Comparison of ENCODE assay signal across 28 mouse cellular contexts in the genomic region with DNA sequence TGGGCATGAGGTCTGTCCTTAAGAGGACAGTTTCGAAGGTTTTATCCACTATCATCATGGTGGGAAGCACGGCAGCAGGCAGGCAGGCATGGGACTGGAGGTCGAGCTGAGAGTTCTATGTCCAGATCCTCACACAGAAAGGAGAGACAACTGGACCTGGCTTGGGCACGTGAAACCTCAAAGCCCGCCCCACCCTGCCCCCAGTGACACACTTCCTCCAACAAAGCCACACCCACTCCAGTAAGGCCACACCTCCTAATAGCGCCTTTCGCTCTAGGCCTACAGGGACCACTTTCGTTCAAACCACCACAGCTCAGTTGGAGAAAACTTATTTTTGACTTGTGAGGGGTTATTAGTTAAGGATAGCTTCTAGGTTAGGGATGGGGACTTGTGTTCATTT. TPM values are rescaled to one million over a fixed set of nuclear protein-coding genes. Genes with fewer than 3 reads are reported as not detected.
DNase-seq lines count a peak whose midpoint lies in the region; ATAC-seq and TF ChIP-seq lines count a peak whose summit lies in the region.
"Had no signal": no experiment of that assay in that cellular context is flagged by ENCODE, and none has a peak within 500 bp of the region (broad histone marks: within the 10 kb centered on the region; RNA-seq: fewer than 3 reads in every experiment).

No protein-coding gene starts in this region.

- no peak for ATAC-seq in heart, embryonic 11.5 days (replicated peaks; ENCODE audit: insufficient number of reproducible peaks, low FRiP score, low TSS enrichment)
- ATAC-seq: CD4-positive, CD25-positive, alpha-beta regulatory T cell, adult 4 months; forebrain, embryonic 13.5 days; forebrain, embryonic 16.5 days; hindbrain, embryonic 16.5 days; intestine, embryonic 15.5 days had no signal

- DNase-seq in heart, adult 11 months: peak; percentile 50
- DNase-seq in thymus, postnatal 0 days (ENCODE audit: low spot score): peak; percentile 4
- DNase-seq in thymus, adult 18-20 months: no peak
- DNase-seq in ES-E14 (ENCODE audit: low read depth, low spot score): peak; percentile 31
- peak; percentile 74 for DNase-seq in ZHBTc4 (ENCODE audit: low read depth, low spot score)
- DNase-seq in left cerebral cortex, adult 8-10 months (ENCODE audit: low spot score in 2 of 2): no peak
- no peak for DNase-seq in kidney, postnatal 25 days
- DNase-seq: adrenal gland, adult 8-10 months; adrenal gland, postnatal 25 days; cerebellum, adult 11-12 months; cerebellum, adult 8-10 months; cerebellum, postnatal 10 days; cerebellum, postnatal 36 days; gastrocnemius, postnatal 10 days; gastrocnemius, postnatal 36 days; heart, postnatal 10 days; heart, postnatal 36 days had no signal

- no peak overlapping the region for H3K27ac ChIP-seq in heart, embryonic 11.5 days (ENCODE audit: low read depth, low read length)
- H3K27ac ChIP-seq in ES-E14 (ENCODE audit: insufficient read depth, low read depth, low read length, poor library complexity, severe bottlenecking): no peak overlapping the region
- H3K27ac ChIP-seq: forebrain, embryonic 10.5 days; forebrain, embryonic 13.5 days; heart, embryonic 15.5 days; hindbrain, embryonic 10.5 days; hindbrain, embryonic 13.5 days; intestine, embryonic 15.5 days had no signal

- H3K36me3 ChIP-seq in heart, embryonic 11.5 days (ENCODE audit: control insufficient read depth, insufficient read depth, low read length): no peaks in the 10 kb centered on the region
- no peaks in the 10 kb centered on the region for H3K36me3 ChIP-seq in ES-E14 (ENCODE audit: control insufficient read depth, insufficient read depth, low read length, poor library complexity, severe bottlenecking)
- H3K36me3 ChIP-seq: forebrain, embryonic 10.5 days; heart, embryonic 12.5 days; heart, embryonic 15.5 days; hindbrain, embryonic 10.5 days; hindbrain, embryonic 13.5 days; intestine, embryonic 15.5 days had no signal

- no peaks in the 10 kb centered on the region for H3K9me3 ChIP-seq in heart, embryonic 11.5 days (replicated peaks; ENCODE audit: control insufficient read depth, low read length)
- H3K9me3 ChIP-seq in ES-E14 (ENCODE audit: control insufficient read depth, insufficient read depth, low read depth, low read length): no peaks in the 10 kb centered on the region
- H3K9me3 ChIP-seq: forebrain, embryonic 10.5 days; forebrain, embryonic 13.5 days; heart, embryonic 12.5 days; heart, embryonic 15.5 days; hindbrain, embryonic 10.5 days; hindbrain, embryonic 13.5 days; intestine, embryonic 15.5 days had no signal

- 87% methylated on average over 8 of the region's 8 CpGs for WGBS in heart, embryonic 11.5 days (ENCODE audit: insufficient replicate concordance)

- H3K4me1 ChIP-seq in heart, embryonic 11.5 days (ENCODE audit: control insufficient read depth, insufficient read depth, low read length): no peaks in the 10 kb centered on the region
- H3K4me1 ChIP-seq in ES-E14 (ENCODE audit: control insufficient read depth in 2 of 2, insufficient read depth in 2 of 2, low read length in 2 of 2, poor library complexity in 1 of 2): no peaks in the 10 kb centered on the region
- H3K4me1 ChIP-seq: heart, embryonic 12.5 days; heart, embryonic 15.5 days; hindbrain, embryonic 10.5 days; hindbrain, embryonic 13.5 days; intestine, embryonic 15.5 days had no signal

- H3K4me3 ChIP-seq in heart, embryonic 11.5 days (ENCODE audit: low read depth, low read length): no peak overlapping the region
- no peak overlapping the region for H3K4me3 ChIP-seq in ES-E14 (ENCODE audit: insufficient read depth in 1 of 2, low read depth in 1 of 2, low read length in 2 of 2, poor library complexity in 1 of 2, severe bottlenecking in 1 of 2)
- H3K4me3 ChIP-seq: forebrain, embryonic 10.5 days; forebrain, embryonic 13.5 days; heart, embryonic 12.5 days; heart, embryonic 15.5 days; hindbrain, embryonic 10.5 days; hindbrain, embryonic 13.5 days; intestine, embryonic 15.5 days had no signal

- H3K9ac ChIP-seq in heart, embryonic 11.5 days (ENCODE audit: low read depth, low read length): no peak overlapping the region
- H3K9ac ChIP-seq in ES-E14 (ENCODE audit: insufficient read depth, low read depth, low read length, poor library complexity, severe bottlenecking): no peak overlapping the region
- H3K9ac ChIP-seq: forebrain, embryonic 13.5 days; heart, embryonic 12.5 days; heart, embryonic 15.5 days; hindbrain, embryonic 13.5 days; intestine, embryonic 15.5 days had no signal

- no peaks in the 10 kb centered on the region for H3K27me3 ChIP-seq in heart, embryonic 11.5 days (ENCODE audit: control insufficient read depth, insufficient read depth, low read length)
- H3K27me3 ChIP-seq: forebrain, embryonic 13.5 days; heart, embryonic 12.5 days; heart, embryonic 15.5 days; hindbrain, embryonic 13.5 days; intestine, embryonic 15.5 days had no signal

- H3K4me2 ChIP-seq in heart, embryonic 11.5 days: no peak overlapping the region
- H3K4me2 ChIP-seq: forebrain, embryonic 13.5 days; heart, embryonic 12.5 days; heart, embryonic 15.5 days; hindbrain, embryonic 13.5 days; intestine, embryonic 15.5 days had no signal

- in situ Hi-C loops in ES-E14 (cut with MboI; ENCODE audit: low sequenced_read_pairs in 2 of 2, unreplicated experiment in 2 of 2): no loop called here

TF ChIP-seq in ES-E14, 5 proteins besides CTCF, POLR2A, EP300 and RAD21:
- no peak for TF ChIP-seq ZNF384 (IDR thresholded peaks at IDR 0.05; ENCODE audit: low read depth, low read length)
- TF ChIP-seq MAFK (IDR thresholded peaks at IDR 0.05; ENCODE audit: insufficient read depth, low read depth, low read length): no peak
- TF ChIP-seq CHD2 (IDR thresholded peaks at IDR 0.05; ENCODE audit: low read depth, low read length): no peak
- TF ChIP-seq ZC3H11A (IDR thresholded peaks at IDR 0.05; ENCODE audit: borderline replicate concordance, low read depth, low read length): no peak
- no peak for TF ChIP-seq HCFC1 (IDR thresholded peaks at IDR 0.05; ENCODE audit: borderline replicate concordance, insufficient read depth, low read length)

RNA-seq across cellular contexts. Expression of a gene that starts 32.6 kb away (rescaled TPM):
- 2,049 and 2,052 TPM in 2 replicates for polyA plus RNA-seq in heart, embryonic 11.5 days (2014; fragmentation: Nextera tagmentation; extraction: Ambion mirVana)
- polyA plus RNA-seq in thymus, postnatal 0 days (2015; fragmentation: Nextera tagmentation; extraction: Ambion mirVana): 1,407 and 1,410 TPM in 2 replicates
- 296 and 439 TPM in 2 replicates for total RNA-seq in ES-E14 (2012; rRNA removed)
- 100 to 1,000 TPM; 466 to 555 (median 507) TPM for total RNA-seq in left cerebral cortex, adult 8-10 months (2022)

RNA-seq across cellular contexts. Expression of a gene that starts 51.3 kb away (rescaled TPM):
- 47.8 and 50.4 TPM in 2 replicates for polyA plus RNA-seq in heart, embryonic 11.5 days (2014; fragmentation: Nextera tagmentation; extraction: Ambion mirVana)
- polyA plus RNA-seq in thymus, postnatal 0 days (2015; fragmentation: Nextera tagmentation; extraction: Ambion mirVana): 37.2 and 46.6 TPM in 2 replicates
- 53.9 and 55.7 TPM in 2 replicates for total RNA-seq in ES-E14 (2012; rRNA removed)
- 100 to 1,000 TPM; 148 to 185 (median 165) TPM for total RNA-seq in left cerebral cortex, adult 8-10 months (2022)

Comparison
In these comparisons a context has a peak if more than half of its experiments do, and no peak if none do; other contexts are left out.
1. DNase-seq: peak in heart, adult 11 months (single experiment), thymus, postnatal 0 days (single experiment), ES-E14 (single experiment) and ZHBTc4 (single experiment); none in thymus, adult 18-20 months (0 of 2), left cerebral cortex, adult 8-10 months (0 of 2) and kidney, postnatal 25 days (0 of 2).